Mouse (Mus musculus): ENCODE results near the gene Akap7. TPM values are rescaled to one million over a fixed set of nuclear protein-coding genes. Genes with fewer than 3 reads are reported as not detected.
A peak's percentile ranks its signal among the peaks of the same experiment; 100 is the strongest.
"Not testable (repeated sequence)": the region's sequence is repeated elsewhere in the genome, so short reads cannot be mapped to it uniquely, and the experiment has no call there.

Akap7 gene
- total RNA-seq, 2 experiments from 2014 or later, result 59.1 to 62.1 TPM

GRCm38 (mm10) chr10:25207866-25208265 is 99.8 kb downstream of the Akap7 start:
- intact Hi-C loops (cut with DNase I), result no loop called here
- DNase-seq (ENCODE audit: low spot score in 2 of 2), result no peak

DNA sequence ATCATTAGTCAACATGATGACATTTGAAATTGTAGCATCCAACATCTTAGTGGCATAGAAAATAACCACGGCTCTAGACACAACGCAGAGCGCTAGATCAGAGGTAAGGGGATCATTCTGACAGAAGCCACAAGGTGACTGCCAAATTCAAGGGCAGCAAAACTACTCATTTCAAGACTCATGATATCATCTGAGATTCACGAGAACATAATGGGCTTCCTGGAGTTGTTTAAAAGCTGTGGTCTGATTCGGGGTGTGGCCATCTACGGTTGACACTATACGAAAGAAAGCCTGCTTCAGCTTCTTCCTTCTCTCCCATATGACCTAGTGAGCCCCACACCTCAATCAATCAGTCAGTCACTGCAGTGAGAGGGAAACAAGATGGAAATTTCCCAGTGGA is 107.0 kb downstream of the Akap7 start:
- intact Hi-C loops (cut with DNase I), result no loop called here
- no peak for DNase-seq (ENCODE audit: low spot score in 2 of 2)

DNA sequence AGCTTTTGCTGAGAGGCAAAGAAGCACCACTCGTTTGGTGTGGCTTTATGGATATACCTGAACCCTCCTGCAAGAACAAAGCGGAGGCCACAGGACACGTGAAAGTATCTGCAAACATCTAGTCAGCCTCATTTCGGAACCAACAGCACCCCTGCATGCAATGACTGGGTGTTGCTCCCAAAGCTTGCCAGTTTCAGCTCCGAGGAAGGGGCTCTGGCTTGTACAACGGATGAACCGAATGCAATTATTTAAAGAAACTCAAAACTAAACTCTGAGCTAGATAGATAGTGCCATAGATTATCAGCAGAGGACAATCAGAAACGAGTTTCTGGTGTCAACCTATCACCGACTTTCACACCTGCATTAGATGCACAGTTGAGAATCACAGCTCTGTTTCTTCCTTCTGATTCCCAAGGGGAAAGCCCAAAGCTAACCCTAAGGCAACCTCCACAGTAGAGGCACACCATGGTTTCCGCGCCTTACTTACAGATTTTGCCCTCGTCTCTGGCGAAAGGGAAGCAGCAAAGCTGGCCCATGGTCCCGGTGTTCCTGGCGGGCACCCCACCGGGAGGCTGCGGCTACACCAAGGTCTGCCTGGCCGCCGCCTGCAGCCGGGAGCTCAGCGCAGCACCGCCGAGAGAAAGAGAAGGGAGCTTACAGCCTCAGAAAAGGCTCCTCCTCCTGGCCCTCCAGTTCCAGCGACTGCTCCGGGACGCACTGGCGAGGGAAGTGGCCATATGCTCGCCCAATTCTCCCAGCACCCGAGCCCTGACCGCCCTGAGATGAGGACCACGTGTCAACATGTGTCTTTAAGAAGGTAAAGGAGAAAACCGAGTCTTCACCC is 107.9 kb downstream of the Akap7 start:
- intact Hi-C loops (cut with DNase I), result loop anchor here (2.0 kb wide), 1 partner anchor 87 kb away; no protein-coding TSS in a partner anchor

GRCm38 (mm10) chr10:25198575-25198974 is 109.1 kb downstream of the Akap7 start:
- intact Hi-C loops (cut with DNase I), result loop anchor here (2.0 kb wide), 1 partner anchor 86 kb away; no protein-coding TSS in a partner anchor
- DNase-seq (ENCODE audit: low spot score in 2 of 2), result peak in 1 of 2 experiments; percentile 46

More for the DNA sequence above, 107.9 kb downstream of the Akap7 start:
- peak; percentile 74 to 83 for DNase-seq (ENCODE audit: low spot score in 2 of 2)

DNA sequence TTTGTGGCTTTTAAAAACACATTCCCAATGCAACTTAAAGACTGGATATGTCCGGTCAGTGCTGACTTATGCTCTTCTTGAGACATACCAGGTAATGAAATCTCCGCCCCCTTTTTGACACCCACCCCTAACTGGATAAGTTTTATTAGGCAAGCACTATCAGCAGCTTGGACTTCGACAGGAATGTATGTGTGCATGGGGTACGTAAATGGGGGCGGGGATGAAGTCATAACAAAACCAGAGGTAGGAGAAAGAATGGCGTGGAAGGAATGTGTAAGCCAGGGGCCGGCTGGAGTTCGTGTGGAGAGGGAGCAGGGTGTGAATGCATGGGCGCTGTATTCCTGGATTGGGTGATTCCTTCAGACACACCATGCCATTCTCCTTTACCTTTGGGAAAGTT is 109.6 kb downstream of the Akap7 start:
- intact Hi-C loops (cut with DNase I), result loop anchor here (2.0 kb wide), 1 partner anchor 85 kb away; no protein-coding TSS in a partner anchor

GRCm38 (mm10) chr10:25192180-25193073 is 115.2 kb downstream of the Akap7 start:
- intact Hi-C loops (cut with DNase I), result no loop called here
- no peak for DNase-seq (ENCODE audit: low spot score in 2 of 2)

More for the DNA sequence above, 109.6 kb downstream of the Akap7 start:
- no peak for DNase-seq (ENCODE audit: low spot score in 2 of 2)

- DNase-seq (ENCODE audit: low spot score in 2 of 2), result no peak
- intact Hi-C loops (cut with DNase I), result no loop called here
These were observed 116.5 kb downstream of the Akap7 start for GRCm38 (mm10) chr10:25191166-25191565.

DNA sequence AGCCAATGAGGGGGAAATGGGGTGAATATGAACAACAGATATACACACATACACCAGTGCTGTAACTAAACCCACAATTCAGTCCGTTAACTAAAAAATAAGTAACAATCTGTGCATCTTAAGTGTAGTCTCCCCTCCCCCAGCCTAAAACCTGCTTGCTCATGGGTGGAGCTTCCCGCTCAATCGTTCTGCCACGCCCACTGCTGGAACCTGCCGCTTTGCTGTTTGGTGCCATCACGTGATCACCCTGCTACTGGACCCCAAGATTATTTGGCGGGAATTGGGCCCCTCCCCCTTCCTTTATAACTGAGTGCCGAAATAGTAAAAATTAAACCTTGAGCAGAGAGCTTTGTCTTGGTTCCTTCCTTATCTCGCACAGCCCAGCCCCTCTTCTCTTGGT is 121.4 kb downstream of the Akap7 start:
- DNase-seq (ENCODE audit: low spot score in 2 of 2); intact Hi-C loops (cut with DNase I): not testable (repeated sequence)

GRCm38 (mm10) chr10:25185691-25186090 is 122.0 kb downstream of the Akap7 start:
- intact Hi-C loops (cut with DNase I), result no loop called here
- no peak for DNase-seq (ENCODE audit: low spot score in 2 of 2)

GRCm38 (mm10) chr10:25184819-25185603 is 122.7 kb downstream of the Akap7 start:
- no peak for DNase-seq (ENCODE audit: low spot score in 2 of 2)
- intact Hi-C loops (cut with DNase I), result no loop called here

DNA sequence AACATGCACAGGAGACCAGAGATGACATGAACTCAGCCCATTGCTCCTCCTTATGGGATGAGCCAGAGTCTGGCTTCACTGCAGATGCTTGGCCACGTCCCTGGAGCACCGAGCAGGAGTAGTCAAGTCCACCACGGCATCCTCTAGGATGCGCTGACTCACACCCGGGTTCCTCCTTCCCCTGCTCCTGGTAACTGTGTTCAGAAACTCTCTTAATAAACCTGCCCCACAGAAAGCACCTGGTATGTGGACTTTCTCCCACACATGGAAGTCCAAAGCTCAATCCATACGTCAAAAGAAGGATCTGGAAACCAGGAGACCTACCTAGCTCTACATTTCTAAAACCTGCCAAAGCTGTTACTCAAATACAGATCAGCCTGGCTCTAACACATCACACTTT is 124.4 kb downstream of the Akap7 start:
- intact Hi-C loops (cut with DNase I), result no loop called here
- no peak for DNase-seq (ENCODE audit: low spot score in 2 of 2)

DNA sequence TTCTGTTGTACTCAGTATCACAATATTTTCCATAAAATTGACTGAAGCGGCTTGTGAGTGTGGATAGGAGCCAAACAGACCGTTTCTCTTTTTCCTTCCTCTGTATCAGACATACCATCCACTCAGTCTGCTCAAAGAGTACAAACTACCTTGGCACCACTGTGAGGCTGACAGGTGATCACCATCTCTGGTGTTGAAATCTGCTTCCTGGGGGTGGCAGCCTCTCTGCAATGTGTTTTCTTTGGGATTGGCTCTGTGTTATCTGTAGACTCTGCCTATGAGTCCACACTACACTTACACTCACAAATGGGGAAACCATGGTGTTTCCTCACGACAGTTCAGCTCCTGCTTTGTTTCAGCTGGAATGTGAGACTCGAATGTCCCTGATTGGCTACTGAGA is 128.6 kb downstream of the Akap7 start:
- intact Hi-C loops (cut with DNase I), result no loop called here
- peak in 1 of 2 experiments; percentile 39 for DNase-seq (ENCODE audit: low spot score in 2 of 2)

DNA sequence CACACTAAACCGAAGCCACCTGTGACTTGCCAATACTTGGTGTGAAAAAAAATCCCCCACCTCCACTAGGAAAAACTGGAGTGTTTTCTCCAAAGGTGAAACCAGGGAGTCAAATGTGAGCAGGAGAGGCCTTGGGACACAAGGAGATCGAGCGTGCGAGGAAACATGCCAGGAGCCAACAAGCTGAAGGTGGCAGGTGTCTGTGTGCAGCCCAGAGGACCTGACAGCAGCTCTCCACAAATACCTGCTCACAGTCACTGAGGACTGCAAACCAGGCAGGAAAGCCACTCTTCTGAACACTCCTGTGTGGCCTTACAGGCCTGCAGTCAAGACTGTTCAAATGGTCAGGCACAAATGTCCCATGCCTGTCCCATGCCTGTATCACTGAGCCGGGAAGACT is 130.4 kb downstream of the Akap7 start:
- no peak for DNase-seq (ENCODE audit: low spot score in 2 of 2)
- intact Hi-C loops (cut with DNase I), result no loop called here

- DNase-seq (ENCODE audit: low spot score in 2 of 2), result no peak
- intact Hi-C loops (cut with DNase I), result no loop called here
These were observed 132.8 kb downstream of the Akap7 start for GRCm38 (mm10) chr10:25174872-25175271.

DNA sequence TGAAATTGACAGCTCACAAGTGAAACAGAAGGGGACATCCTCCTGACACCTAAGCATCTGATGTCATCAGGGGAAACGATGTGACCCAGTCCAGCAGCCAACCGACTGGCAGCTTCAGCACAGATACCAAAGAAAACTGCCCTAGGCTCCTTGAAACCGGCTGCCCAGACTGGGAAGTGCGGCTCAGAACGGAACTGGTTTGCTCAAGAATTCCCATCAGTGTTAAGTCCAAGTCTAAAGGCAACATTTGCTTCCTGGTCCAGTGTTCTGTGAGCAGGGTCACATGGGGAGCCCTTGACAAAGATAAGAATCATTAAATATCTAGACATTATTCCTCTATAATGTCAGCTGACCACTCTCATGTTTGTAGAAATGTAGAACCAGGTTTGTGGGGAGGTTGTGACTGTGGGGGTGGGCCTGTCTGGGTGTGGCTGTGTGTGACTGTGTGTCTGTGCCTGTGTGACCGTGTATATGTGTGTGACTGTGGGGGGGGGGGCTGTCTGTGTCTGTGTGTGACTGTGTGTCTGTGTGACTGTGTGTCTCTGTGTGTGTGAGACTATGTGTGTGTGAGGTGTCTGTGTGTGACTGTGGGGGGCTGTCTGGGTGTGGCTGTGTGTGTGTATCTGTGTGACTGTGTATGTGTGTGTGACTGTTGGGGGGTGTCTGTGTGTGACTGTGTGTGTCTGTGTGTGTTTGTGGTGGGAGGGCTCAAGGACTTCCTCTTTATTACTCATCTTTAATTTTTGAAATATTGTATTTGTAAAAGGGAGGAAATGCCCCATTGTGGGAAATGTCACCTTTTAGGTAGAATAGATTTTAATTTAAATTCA is 140.1 kb downstream of the Akap7 start:
- DNase-seq (ENCODE audit: low spot score in 2 of 2), result no peak
- intact Hi-C loops (cut with DNase I), result no loop called here

DNA sequence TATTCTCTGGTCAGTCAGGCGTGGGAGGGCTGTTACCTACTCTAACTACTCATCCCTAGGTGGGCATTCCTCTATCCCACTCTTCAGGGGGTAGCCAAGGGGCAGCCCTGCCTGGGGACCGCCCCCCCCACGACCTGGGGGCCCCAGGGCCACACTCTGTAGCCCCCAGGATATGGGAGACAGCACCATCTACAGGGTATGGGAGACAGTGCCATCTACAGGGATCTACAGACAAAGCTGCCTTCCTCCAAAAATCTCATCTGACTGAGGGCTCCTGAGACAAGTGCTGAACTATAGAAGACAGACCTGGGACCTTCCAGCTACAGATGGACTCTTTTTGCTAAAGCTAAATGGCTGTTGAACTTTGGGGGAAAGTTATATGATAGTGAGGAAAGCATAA is 144.2 kb downstream of the Akap7 start:
- intact Hi-C loops (cut with DNase I); DNase-seq (ENCODE audit: low spot score in 2 of 2): not testable (repeated sequence)

DNA sequence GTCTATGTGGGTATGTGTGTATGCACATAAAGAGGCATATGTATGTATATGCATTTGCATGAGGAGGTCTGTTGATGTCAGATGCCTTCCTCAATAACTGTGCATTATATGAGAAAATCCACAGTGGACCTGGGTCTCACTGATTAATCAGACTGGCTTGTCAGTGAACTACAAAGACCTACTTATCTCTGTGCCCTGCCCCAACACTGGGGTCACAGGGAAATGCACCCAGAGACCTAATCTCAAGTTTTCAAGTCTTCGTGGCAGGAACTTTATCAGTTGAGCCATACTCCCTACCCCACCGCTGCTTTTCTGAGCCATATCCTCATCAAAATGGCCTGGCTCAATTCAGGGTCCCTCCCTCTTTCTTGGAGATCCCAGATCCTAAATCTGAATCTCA is 146.0 kb downstream of the Akap7 start:
- intact Hi-C loops (cut with DNase I), result no loop called here

DNA sequence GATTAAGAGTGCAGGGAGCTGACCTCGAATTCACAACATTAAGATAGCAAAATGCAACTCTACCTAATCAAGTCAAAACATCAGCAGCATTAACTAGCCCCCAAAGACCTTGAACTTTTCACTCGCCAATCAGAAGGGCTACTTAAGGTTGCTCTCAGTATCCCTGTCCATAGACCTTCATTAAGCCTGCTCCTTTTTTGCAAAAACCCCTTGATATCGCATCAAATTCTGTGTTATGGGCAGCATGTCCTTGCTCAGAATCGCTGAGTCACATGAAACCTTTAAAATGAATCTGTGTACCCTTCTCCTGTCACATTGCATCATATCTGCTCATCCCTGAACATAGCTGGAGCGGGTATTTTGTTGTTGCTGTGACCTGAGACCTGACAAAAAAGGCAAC is 149.0 kb downstream of the Akap7 start:
- intact Hi-C loops (cut with DNase I), result no loop called here
- no peak for DNase-seq (ENCODE audit: low spot score in 2 of 2)

More for the DNA sequence above, 146.0 kb downstream of the Akap7 start:
- DNase-seq (ENCODE audit: low spot score in 2 of 2), result no peak

- DNase-seq (ENCODE audit: low spot score in 2 of 2), result peak in 1 of 2 experiments; percentile 53
- intact Hi-C loops (cut with DNase I), result no loop called here
These were observed 150.3 kb downstream of the Akap7 start for GRCm38 (mm10) chr10:25157339-25157738.

Data from left cerebral cortex, postnatal 25 days (tissue).